Comparison of ENCODE assay signal across 9 mouse cellular contexts in genomic region chr19:57031582-57031981, GRCm38 (mm10). TPM values are rescaled to one million over a fixed set of nuclear protein-coding genes. Genes with fewer than 3 reads are reported as not detected.
DNase-seq lines count a peak whose midpoint lies in the region; ATAC-seq lines count a peak whose summit lies in the region.
"Had no signal": no experiment of that assay in that cellular context is flagged by ENCODE, and none has a peak within 500 bp of the region (broad histone marks: within the 10 kb centered on the region; RNA-seq: fewer than 3 reads in every experiment).

No protein-coding gene starts in this region.

- H3K36me3 ChIP-seq in forebrain, embryonic 14.5 days (ENCODE audit: control insufficient read depth, insufficient read depth, low read length), result no peaks in the 10 kb centered on the region
- H3K36me3 ChIP-seq: limb, embryonic 12.5 days had no signal

- no peak overlapping the region for H3K4me3 ChIP-seq in forebrain, embryonic 14.5 days (ENCODE audit: low read depth, low read length)
- H3K4me3 ChIP-seq: limb, embryonic 12.5 days had no signal

- H3K9ac ChIP-seq in forebrain, embryonic 14.5 days (ENCODE audit: low read length), result no peak overlapping the region
- H3K9ac ChIP-seq: limb, embryonic 12.5 days had no signal

- H3K4me1 ChIP-seq in forebrain, embryonic 14.5 days (ENCODE audit: control insufficient read depth, insufficient read depth, low read length), result no peaks in the 10 kb centered on the region
- H3K4me1 ChIP-seq: limb, embryonic 12.5 days had no signal

- H3K4me2 ChIP-seq in forebrain, embryonic 14.5 days (ENCODE audit: low read length), result no peak overlapping the region
- H3K4me2 ChIP-seq: limb, embryonic 12.5 days had no signal

- H3K27ac ChIP-seq in forebrain, embryonic 14.5 days (ENCODE audit: low read depth, low read length), result no peak overlapping the region
- H3K27ac ChIP-seq: limb, embryonic 12.5 days had no signal

- no peaks in the 10 kb centered on the region for H3K9me3 ChIP-seq in forebrain, embryonic 14.5 days (replicated peaks; ENCODE audit: control insufficient read depth, low read length)

- peak; percentile 62 for ATAC-seq in CD4-positive, CD25-positive, alpha-beta regulatory T cell, adult 4 months
- ATAC-seq in forebrain, embryonic 14.5 days, result no peak

- peak; percentile 25 for DNase-seq in Muller cell, postnatal 12 days (ENCODE audit: inconsistent ontology term)
- peak; percentile 67 to 82 for DNase-seq in cerebellum, postnatal 25 days
- peak; percentile 40 to 61 for DNase-seq in heart, adult 9 months (ENCODE audit: low spot score in 2 of 2)
- DNase-seq in layer of hippocampus, adult 8-10 months (ENCODE audit: low spot score in 2 of 2), result peak; percentile 53 to 62
- peak; percentile 87 for DNase-seq in lung, postnatal 36 days
- DNase-seq in spleen, postnatal 36 days (ENCODE audit: low spot score in 2 of 2), result peak; percentile 34 to 37
- no peak for DNase-seq in forebrain, embryonic 14.5 days (ENCODE audit: low spot score)

- no peaks in the 10 kb centered on the region for H3K27me3 ChIP-seq in forebrain, embryonic 14.5 days (replicated peaks; ENCODE audit: control insufficient read depth, insufficient read depth, low read length)
- H3K27me3 ChIP-seq: limb, embryonic 12.5 days had no signal

- 80% methylated on average over 4 of the region's 4 CpGs for WGBS in forebrain, embryonic 14.5 days

RNA-seq across cellular contexts. Expression of gene Afap1l2, which starts 23.6 kb away (rescaled TPM):
- not detected for polyA plus RNA-seq in CD4-positive, CD25-positive, alpha-beta regulatory T cell, adult 4 months (2017; shearing (Covaris generic))
- 10 to 100 TPM; 10.1 to 13.6 (median 12.0) TPM for total RNA-seq in layer of hippocampus, adult 8-10 months (2022)
- polyA plus RNA-seq in forebrain, embryonic 14.5 days (2014; fragmentation: Nextera tagmentation; extraction: Ambion mirVana), result 4.9 and 7.9 TPM in 2 replicates
